ENCODE assay signal across 9 mouse cellular contexts in the genomic region with DNA sequence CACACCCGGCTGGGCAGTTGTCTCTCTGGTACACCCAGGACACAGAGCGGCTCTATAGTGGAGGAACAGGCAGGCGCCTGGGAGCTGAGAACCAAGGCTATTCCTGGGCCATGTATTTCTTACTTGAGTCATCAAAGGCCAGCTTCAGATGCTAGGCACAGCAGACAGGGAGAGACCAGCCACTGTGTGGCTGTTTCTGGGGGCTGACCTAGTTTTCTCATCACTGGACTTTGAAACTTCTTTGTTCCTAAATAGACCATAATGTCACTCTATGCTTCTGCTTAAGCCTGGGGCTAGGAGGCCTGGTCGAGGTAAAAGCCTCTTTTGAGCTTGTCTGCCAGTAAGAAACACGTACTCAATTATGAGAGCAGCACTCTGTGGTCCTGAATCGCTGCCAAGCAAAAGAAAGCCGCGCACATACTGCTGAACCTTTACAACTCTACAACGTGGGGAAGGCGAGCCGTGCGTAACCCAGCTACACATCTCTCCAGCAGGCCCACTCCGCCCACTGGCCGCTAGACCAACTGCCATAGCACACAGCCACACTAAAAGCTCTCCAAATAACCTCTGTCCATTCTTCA.
DNase-seq lines count a peak whose midpoint lies in the region; ATAC-seq and TF ChIP-seq lines count a peak whose summit lies in the region.
"Had no signal": no experiment of that assay in that cellular context is flagged by ENCODE, and none has a peak within 500 bp of the region (broad histone marks: within the 10 kb centered on the region; RNA-seq: fewer than 3 reads in every experiment).

No protein-coding gene starts in this region.

- no peaks in the 10 kb centered on the region for H3K9me3 ChIP-seq in heart, embryonic 13.5 days

- H3K36me3 ChIP-seq in heart, embryonic 13.5 days: peaks cover 8% of the 10 kb centered on the region

- H3K9ac ChIP-seq in heart, embryonic 13.5 days: 0 out of 2 replicates have a peak overlapping the region, but pooled peaks have one; percentile 30

- no peak for TF ChIP-seq CTCF in gastrocnemius, adult 2 months (IDR thresholded peaks at IDR 0.05)

- H3K4me1 ChIP-seq in heart, embryonic 13.5 days: peaks cover 64% of the 10 kb centered on the region

- H3K27ac ChIP-seq in gastrocnemius, adult 2 months: peak overlapping the region; percentile 93
- H3K27ac ChIP-seq in heart, embryonic 13.5 days (replicated peaks): peak overlapping the region; percentile 89

- ATAC-seq in heart, embryonic 13.5 days (ENCODE audit: extremely low read depth, insufficient number of reproducible peaks, low FRiP score, low TSS enrichment): peak; percentile 44; the same call in 1 of the 2 replicates

- intact Hi-C loops in gastrocnemius, adult 2 months (cut with DNase I): loop anchor here (5.0 kb wide), 1 partner anchor 57 kb away; no protein-coding TSS in a partner anchor
- intact Hi-C loops in gastrocnemius, postnatal 36 days (cut with DNase I): no loop called here

- peak; percentile 52 for DNase-seq in gastrocnemius, adult 2 months
- DNase-seq in gastrocnemius, postnatal 36 days: no peak
- DNase-seq in cerebellum, adult 18-20 months: peak; percentile 52 to 54
- DNase-seq in layer of hippocampus, adult 9-11 months: peak; percentile 28
- DNase-seq in lung, postnatal 36 days: peak; percentile 50
- DNase-seq in telencephalon, adult 2 months (ENCODE audit: low read depth, low spot score): peak; percentile 60
- no peak for DNase-seq in ovary, postnatal 14 days (ENCODE audit: low spot score)

- no peaks in the 10 kb centered on the region for H3K27me3 ChIP-seq in heart, embryonic 13.5 days (replicated peaks)

- H3K4me3 ChIP-seq in gastrocnemius, adult 2 months: no peak overlapping the region
- H3K4me3 ChIP-seq in heart, embryonic 13.5 days: no peak overlapping the region
- H3K4me3 ChIP-seq: myocyte had no signal

- 37% methylated on average over 14 of the region's 14 CpGs for WGBS in heart, embryonic 13.5 days

- 0 out of 2 replicates have a peak overlapping the region, but pooled peaks have one; percentile 5 for H3K4me2 ChIP-seq in heart, embryonic 13.5 days

Comparison
In these comparisons a context has a peak if more than half of its experiments do, and no peak if none do; other contexts are left out.
1. DNase-seq: peak in gastrocnemius, adult 2 months (single experiment), cerebellum, adult 18-20 months (2 of 2), layer of hippocampus, adult 9-11 months (single experiment), lung, postnatal 36 days (single experiment) and telencephalon, adult 2 months (single experiment); none in gastrocnemius, postnatal 36 days (0 of 2) and ovary, postnatal 14 days (single experiment).